Mouse (Mus musculus) limb, embryonic 15.5 days (tissue): ENCODE results near the gene Comp. TPM values are rescaled to one million over a fixed set of nuclear protein-coding genes. Genes with fewer than 3 reads are reported as not detected.

Experiments used
- ATAC-seq: fragments of 200-750 bp; cut with Nextera tagmentation; 2 replicates; pipeline ENCODE4 v1.8.0; 2017; ENCODE audit warnings: low read depth, moderate TSS enrichment; ENCODE audit not compliant: insufficient number of reproducible peaks, low FRiP score, low TSS enrichment
- H3K27ac ChIP-seq: fragments of 300-500 bp; sonication (generic); 2 replicates; pipeline ENCODE4 v1.5.1; 2015; ENCODE audit warnings: moderate library complexity, mild to moderate bottlenecking, inconsistent platforms
- H3K27me3 ChIP-seq: fragments of 300-500 bp; sonication (generic); 2 replicates; pipeline ENCODE4 v1.6.1; 2015; ENCODE audit warnings: inconsistent platforms
- H3K36me3 ChIP-seq: fragments of 300-500 bp; sonication (generic); 2 replicates; pipeline ENCODE4 v1.6.1; 2015; ENCODE audit warnings: inconsistent platforms
- H3K4me1 ChIP-seq: fragments of 300-500 bp; sonication (generic); 2 replicates; pipeline ENCODE4 v1.6.1; 2015; ENCODE audit warnings: inconsistent platforms
- H3K4me2 ChIP-seq: fragments of 300-500 bp; sonication (generic); 2 replicates; pipeline ENCODE4 v1.6.1; 2015; ENCODE audit warnings: mild to moderate bottlenecking, inconsistent platforms
- H3K4me3 ChIP-seq: fragments of 300-500 bp; sonication (generic); 2 replicates; pipeline ENCODE4 v1.5.1; 2015; ENCODE audit warnings: mild to moderate bottlenecking, inconsistent platforms
- H3K9ac ChIP-seq: fragments of 300-500 bp; sonication (generic); 2 replicates; pipeline ENCODE4 v1.6.1; 2015; ENCODE audit warnings: inconsistent platforms
- H3K9me3 ChIP-seq: fragments of 300-500 bp; sonication (generic); 2 replicates; pipeline ENCODE4 v1.6.1; 2016; ENCODE audit warnings: inconsistent platforms
- WGBS: fragments of 180-500 bp; shearing (Covaris S2); methylation state at CpG from one replicate; pipeline ENCODE4 v1.1.7; 2015; 5-methylcytosine and 5-hydroxymethylcytosine counted together
- polyA plus RNA-seq: library from polyadenylated mRNA; unstranded; fragments of >200 nt; fragmentation: Nextera tagmentation; extraction: Ambion mirVana; gene quantifications from 2 replicates; pipeline ENCODE4 v1.2.1, GENCODE M21; 2015

The Comp gene
- polyA plus RNA-seq, 1 experiment from 2014 or later: 104 TPM

DNA sequence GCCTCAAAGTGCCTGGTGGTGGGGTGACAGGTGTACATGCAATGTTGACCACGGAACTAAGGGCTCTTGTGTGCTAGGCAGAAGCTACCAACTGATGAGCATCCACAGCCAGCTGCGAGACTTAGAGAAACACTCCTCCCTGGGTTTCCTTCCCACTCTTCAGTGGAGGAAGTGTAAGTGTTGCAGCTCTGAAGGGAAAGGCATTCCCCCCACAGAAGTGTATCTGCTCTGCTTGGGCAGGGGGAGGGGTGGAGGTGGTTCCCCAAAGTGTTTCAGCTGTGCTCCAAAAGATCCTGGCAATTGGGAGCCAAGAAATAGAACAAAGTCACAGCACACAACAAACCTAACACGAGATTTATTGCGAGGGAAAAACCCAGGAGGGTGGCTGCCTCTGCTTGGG, 19.4 kb upstream of the Comp start:
- Histone ChIP-seq H3K9me3 (no peaks in the 10 kb centered on the region), H3K27me3 (no peaks in the 10 kb centered on the region), H3K27ac (peak overlapping the region; percentile 84), H3K4me2 (peak overlapping the region; percentile 70), H3K4me3 (peak overlapping the region; percentile 98; the same call in 1 of the 2 replicates), H3K36me3 (peaks cover 7% of the 10 kb centered on the region), H3K4me1 (peaks cover 45% of the 10 kb centered on the region), H3K9ac (0 out of 2 replicates have a peak overlapping the region, but pooled peaks have one; percentile 37)
- WGBS: 55% methylated on average over 4 of the region's 4 CpGs
- ATAC-seq: no peak

DNA sequence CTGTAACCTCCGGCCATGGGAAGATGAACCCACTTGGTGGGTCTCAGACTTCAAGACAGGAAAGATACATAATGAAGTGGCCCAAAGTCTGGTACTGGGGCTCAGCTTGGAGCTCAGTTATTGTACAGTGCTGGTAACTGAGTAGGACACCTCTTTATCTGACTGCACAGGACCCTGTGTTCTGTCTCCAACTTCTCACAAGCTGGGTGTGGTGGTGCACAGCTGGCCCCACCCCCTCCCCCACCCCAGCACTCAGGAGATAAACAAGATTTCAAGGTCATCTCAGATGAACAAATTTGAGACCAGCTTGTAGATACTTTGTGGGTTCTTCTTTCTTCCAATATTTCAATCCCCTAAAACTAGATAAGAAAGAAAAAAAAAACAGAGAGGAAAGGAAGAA, 17.2 kb upstream of the Comp start:
- no peak overlapping the region for H3K9ac ChIP-seq
- no peaks in the 10 kb centered on the region for H3K36me3 ChIP-seq
- no peak overlapping the region for H3K4me3 ChIP-seq
- no peak overlapping the region for H3K4me2 ChIP-seq
- 80% methylated on average over 1 of the region's 1 CpGs for WGBS
- peaks cover 36% of the 10 kb centered on the region for H3K4me1 ChIP-seq
- no peak overlapping the region for H3K27ac ChIP-seq
- no peaks in the 10 kb centered on the region for H3K9me3 ChIP-seq
- ATAC-seq: no peak
- no peaks in the 10 kb centered on the region for H3K27me3 ChIP-seq

DNA sequence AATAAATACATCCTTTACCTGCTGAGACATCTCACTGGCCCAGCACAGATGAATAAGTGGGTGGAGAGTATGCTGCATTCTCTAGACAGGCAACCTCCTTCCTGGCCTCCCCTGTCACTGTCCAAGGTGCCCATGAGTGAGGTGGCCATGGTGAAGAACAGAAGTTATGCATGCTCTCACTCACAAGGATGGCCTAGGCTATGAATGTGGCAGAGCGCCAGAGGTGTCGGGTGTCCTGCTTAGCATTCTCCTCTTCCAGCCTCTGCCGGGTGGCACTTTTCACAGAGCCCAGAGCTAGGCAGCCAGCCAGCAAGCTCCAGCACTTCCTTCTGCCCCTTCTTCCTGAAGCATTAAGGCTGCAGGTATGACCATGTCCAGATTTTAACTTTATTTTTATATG, 13.9 kb upstream of the Comp start:
- H3K36me3 ChIP-seq: no peaks in the 10 kb centered on the region
- no peak overlapping the region for H3K4me2 ChIP-seq
- peaks cover 38% of the 10 kb centered on the region for H3K4me1 ChIP-seq
- H3K9ac ChIP-seq: no peak overlapping the region
- no peaks in the 10 kb centered on the region for H3K27me3 ChIP-seq
- no peak overlapping the region for H3K4me3 ChIP-seq
- H3K9me3 ChIP-seq: no peaks in the 10 kb centered on the region
- ATAC-seq: no peak
- H3K27ac ChIP-seq: no peak overlapping the region
- WGBS: 21% methylated on average over 3 of the region's 3 CpGs

DNA sequence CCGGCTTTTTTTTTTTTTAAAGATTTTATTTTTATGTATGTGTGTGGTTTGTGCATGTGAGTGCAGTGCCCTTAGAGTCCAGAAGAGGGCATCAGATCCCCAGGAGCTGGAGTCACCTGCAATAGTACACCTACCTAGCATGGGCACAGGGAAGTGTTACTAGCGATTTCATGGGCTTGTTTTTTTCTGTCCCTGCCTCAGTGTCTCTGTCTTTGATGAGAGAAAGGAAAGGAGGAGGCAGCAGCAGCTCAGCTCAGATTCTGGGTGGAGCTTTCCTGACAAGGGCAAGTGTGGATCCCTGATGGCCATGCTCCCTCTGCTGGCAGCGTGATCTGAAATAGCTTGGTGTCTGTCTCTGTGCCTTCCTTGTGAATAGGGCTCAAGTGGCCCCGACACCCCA, 12.6 kb upstream of the Comp start:
- Histone ChIP-seq H3K9me3 (no peaks in the 10 kb centered on the region), H3K4me1 (peaks cover 37% of the 10 kb centered on the region), H3K27ac (peak overlapping the region; percentile 43; the same call in 1 of the 2 replicates), H3K4me2 (no peak overlapping the region), H3K4me3 (no peak overlapping the region), H3K27me3 (no peaks in the 10 kb centered on the region), H3K9ac (no peak overlapping the region), H3K36me3 (no peaks in the 10 kb centered on the region)
- WGBS: 48% methylated on average over 4 of the region's 4 CpGs
- ATAC-seq: no peak

DNA sequence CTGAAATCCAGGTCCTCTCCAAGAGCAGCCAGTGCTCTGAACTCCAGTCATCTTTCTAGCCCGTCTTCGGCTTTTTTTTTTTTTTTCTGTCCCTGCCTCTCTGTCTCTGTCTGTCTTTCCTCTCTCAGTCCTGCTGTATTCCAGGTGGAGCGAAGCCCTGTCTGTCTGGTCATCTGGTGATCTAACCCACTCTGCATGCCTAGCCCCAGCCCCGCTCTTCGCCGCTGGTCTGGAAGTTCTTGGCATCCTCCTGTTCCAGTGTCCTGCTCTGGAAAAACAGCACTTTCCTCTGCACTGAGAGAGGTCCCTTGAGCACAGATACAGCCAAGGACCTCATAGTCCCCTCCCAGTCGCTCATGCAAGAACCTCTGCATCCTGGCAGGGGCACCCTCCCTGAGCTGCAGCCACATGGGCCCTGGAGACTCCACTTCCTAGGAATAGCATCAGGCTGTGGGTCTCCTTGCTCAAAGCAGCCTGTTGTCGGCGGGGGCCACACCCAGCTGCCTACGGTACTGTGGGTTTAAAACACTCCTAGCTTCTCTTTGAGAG, 11.8 kb upstream of the Comp start:
- Histone ChIP-seq H3K4me3 (no peak overlapping the region), H3K4me2 (no peak overlapping the region), H3K27ac (peak overlapping the region; percentile 83), H3K9ac (no peak overlapping the region), H3K4me1 (peaks cover 37% of the 10 kb centered on the region), H3K36me3 (no peaks in the 10 kb centered on the region), H3K9me3 (no peaks in the 10 kb centered on the region), H3K27me3 (no peaks in the 10 kb centered on the region)
- 62% methylated on average over 10 of the region's 10 CpGs for WGBS
- ATAC-seq: no peak

DNA sequence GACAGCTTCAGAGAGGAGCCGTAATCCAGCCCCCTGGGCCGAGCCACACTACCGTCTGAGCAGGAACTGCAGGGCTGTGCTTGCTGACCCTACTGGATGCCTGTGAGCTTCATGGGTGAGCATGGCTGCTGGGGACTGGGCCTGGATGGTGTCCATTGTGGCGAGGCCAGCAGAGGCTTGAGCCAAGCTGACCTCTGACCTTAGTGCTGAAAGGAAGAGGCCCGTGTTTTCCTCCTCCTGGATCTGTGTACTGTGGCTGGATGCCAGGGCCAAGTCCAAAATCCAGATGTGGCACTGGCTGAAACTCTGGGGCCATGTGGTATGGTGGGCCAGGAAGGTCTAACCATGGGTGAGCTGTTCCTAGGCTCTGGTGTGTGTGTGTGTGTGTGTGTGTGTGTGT, 9.3 kb upstream of the Comp start:
- H3K27me3 ChIP-seq: no peaks in the 10 kb centered on the region
- no peaks in the 10 kb centered on the region for H3K36me3 ChIP-seq
- no peak overlapping the region for H3K4me3 ChIP-seq
- no peak overlapping the region for H3K9ac ChIP-seq
- H3K9me3 ChIP-seq: no peaks in the 10 kb centered on the region
- WGBS: 30% methylated on average over 5 of the region's 5 CpGs
- no peak; the same call in 1 of the 2 replicates for ATAC-seq
- no peak overlapping the region for H3K4me2 ChIP-seq
- peak overlapping the region; percentile 50; the same call in 1 of the 2 replicates for H3K27ac ChIP-seq
- H3K4me1 ChIP-seq: peaks cover 37% of the 10 kb centered on the region

DNA sequence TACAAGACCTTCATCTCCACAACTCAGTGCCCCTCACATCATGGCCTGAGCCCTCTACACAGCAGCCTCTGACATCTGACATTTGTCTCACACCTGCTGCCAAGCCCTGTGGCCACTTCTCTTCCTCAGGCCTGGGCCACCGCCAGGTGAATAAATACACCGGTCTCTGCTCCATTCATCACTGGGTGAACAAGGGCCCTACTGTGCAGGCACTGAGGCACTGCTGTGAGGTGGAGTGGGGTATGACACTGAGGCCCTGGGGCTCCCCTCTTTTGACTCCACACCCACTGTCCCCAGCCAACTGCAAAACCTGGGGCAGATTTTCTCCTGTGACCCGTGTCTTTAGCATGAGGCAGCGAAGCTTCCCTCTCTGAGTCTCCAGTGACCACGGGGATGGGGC, 6.8 kb upstream of the Comp start:
- H3K27ac ChIP-seq: peak overlapping the region; percentile 50; the same call in 1 of the 2 replicates
- H3K36me3 ChIP-seq: no peaks in the 10 kb centered on the region
- H3K4me3 ChIP-seq: no peak overlapping the region
- 69% methylated on average over 5 of the region's 5 CpGs for WGBS
- H3K4me2 ChIP-seq: no peak overlapping the region
- H3K9me3 ChIP-seq: no peaks in the 10 kb centered on the region
- peak; percentile 53; the same call in 1 of the 2 replicates for ATAC-seq
- H3K9ac ChIP-seq: no peak overlapping the region
- peaks cover 36% of the 10 kb centered on the region for H3K4me1 ChIP-seq
- 0 out of 2 replicates have a peak, but pooled peaks cover 1% of the 10 kb centered on the region for H3K27me3 ChIP-seq

DNA sequence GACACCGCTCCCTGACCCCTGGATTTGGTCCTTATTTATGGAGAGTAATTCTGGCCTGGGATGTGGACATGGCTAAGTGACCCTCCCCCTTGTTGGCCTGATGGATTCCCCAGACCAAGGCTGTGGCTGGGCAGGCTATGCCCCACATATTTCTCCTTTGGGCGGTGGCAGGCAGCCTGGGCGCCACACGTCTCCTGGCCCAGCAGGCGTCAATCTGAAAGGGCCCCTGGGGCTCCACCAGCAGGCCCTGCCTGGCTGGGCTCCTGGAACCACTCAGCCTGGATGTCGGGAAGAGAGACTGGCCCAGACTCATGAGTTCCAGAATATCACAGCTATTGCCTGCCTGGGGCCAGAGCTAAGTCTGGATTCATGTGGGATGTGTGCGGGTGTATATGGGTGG, 2.9 kb upstream of the Comp start:
- Histone ChIP-seq H3K4me1 (peaks cover 52% of the 10 kb centered on the region), H3K9ac (no peak overlapping the region), H3K4me3 (no peak overlapping the region), H3K9me3 (no peaks in the 10 kb centered on the region), H3K36me3 (no peaks in the 10 kb centered on the region), H3K4me2 (no peak overlapping the region), H3K27ac (peak overlapping the region; percentile 67), H3K27me3 (peaks cover 40% of the 10 kb centered on the region)
- 61% methylated on average over 7 of the region's 7 CpGs for WGBS
- peak; percentile 15; the same call in 1 of the 2 replicates for ATAC-seq

DNA sequence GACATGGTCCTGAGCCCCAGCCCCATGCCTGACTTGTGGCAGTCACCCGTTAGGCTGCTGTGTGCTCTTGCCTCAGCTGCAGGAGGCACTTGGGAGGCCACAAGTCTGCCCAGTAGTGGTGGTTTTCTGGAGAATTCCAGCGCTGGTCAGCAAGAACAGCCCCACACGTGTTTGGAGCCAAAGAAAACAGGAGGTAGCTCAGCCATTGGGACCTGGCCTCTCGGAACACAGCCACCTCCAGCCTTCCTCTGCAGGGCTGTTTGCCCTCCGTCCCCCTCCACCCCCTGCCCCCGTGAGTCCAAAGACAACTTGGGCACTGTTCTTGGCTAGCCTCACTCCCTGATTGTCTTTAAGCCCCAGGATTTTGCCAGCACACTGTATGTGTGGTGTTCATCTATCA, 1.4 kb upstream of the Comp start:
- Histone ChIP-seq H3K27me3 (peaks cover 54% of the 10 kb centered on the region), H3K9me3 (no peaks in the 10 kb centered on the region), H3K9ac (no peak overlapping the region), H3K4me1 (peaks cover 65% of the 10 kb centered on the region), H3K4me2 (no peak overlapping the region), H3K36me3 (no peaks in the 10 kb centered on the region), H3K4me3 (no peak overlapping the region), H3K27ac (peak overlapping the region; percentile 83)
- 0 out of 2 replicates have a peak, but pooled peaks have one; percentile 16 for ATAC-seq
- WGBS: 30% methylated on average over 6 of the region's 6 CpGs

DNA sequence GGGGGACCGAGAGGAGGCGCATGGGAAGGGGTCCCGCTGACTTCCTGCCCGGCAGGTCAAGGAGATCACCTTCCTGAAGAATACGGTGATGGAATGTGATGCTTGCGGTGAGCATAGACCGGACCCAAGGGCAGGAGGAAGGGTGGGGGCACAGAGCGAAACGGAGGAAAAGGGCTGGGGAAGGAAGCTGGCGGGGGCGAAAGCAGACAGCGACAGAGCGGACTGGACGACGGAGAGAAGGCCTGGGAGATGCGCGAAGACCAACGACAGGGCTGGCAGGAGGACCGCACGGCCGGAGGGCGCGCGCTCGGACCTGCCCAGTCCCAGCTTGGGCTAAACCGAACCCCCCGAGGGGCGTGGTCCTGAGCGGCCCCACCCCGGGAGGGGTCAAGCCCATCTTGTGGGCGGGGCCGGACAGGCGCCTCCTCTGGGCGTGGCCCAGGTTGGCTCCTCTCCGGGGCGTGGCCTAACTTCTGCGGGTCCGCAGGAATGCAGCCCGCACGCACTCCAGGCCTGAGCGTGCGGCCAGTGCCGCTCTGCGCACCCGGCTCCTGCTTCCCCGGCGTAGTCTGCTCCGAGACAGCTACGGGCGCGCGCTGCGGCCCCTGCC, 1.1 kb downstream of the Comp start:
- peak overlapping the region; percentile 26; the same call in 1 of the 2 replicates for H3K9ac ChIP-seq
- H3K4me1 ChIP-seq: peaks cover 65% of the 10 kb centered on the region
- 0 out of 2 replicates have a peak overlapping the region, but pooled peaks have one; percentile 8 for H3K27ac ChIP-seq
- no peaks in the 10 kb centered on the region for H3K9me3 ChIP-seq
- peak; percentile 57 for ATAC-seq
- no peaks in the 10 kb centered on the region for H3K36me3 ChIP-seq
- under 1% methylated on average over 45 of the region's 53 CpGs for whole genome bisulfite sequencing
- H3K27me3 ChIP-seq: peaks cover 79% of the 10 kb centered on the region
- H3K4me3 ChIP-seq: peak overlapping the region; percentile 47
- H3K4me2 ChIP-seq: peak overlapping the region; percentile 70

DNA sequence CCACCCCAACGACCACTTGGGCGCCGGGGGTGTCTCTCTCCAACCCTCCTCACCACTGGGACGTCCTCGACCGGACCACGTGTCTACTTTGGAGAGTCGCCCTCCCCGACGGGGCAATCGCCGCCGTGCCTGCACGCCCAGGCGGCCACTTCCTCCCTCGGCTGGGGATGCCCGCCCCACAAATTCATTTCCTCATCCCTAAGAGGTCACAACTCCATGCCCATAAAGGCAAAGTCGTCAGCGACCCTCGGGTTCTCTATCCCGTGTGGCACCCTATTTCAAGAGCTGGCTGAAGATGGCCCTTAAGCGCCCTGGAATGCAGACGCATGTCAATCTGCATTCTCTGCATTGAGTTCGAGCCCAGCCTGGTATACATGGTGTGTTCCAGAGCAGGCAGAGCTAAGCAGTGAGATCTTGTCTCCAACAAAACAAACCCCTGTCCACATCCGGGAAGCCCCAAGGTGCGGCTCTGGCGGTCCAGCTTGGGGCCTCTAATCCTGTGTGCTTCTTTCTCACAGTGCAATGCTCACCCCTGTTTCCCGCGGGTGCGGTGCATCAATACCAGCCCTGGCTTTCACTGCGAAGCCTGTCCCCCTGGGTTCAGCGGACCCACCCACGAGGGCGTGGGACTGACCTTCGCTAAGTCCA, 2.0 kb downstream of the Comp start:
- Histone ChIP-seq H3K4me3 (peak overlapping the region; percentile 47), H3K4me1 (peaks cover 60% of the 10 kb centered on the region), H3K9ac (no peak overlapping the region), H3K9me3 (no peaks in the 10 kb centered on the region), H3K27ac (no peak overlapping the region), H3K4me2 (peak overlapping the region; percentile 70), H3K27me3 (peaks cover 84% of the 10 kb centered on the region), H3K36me3 (no peaks in the 10 kb centered on the region)
- ATAC-seq: no peak
- 7% methylated on average over 35 of the region's 35 CpGs for WGBS

DNA sequence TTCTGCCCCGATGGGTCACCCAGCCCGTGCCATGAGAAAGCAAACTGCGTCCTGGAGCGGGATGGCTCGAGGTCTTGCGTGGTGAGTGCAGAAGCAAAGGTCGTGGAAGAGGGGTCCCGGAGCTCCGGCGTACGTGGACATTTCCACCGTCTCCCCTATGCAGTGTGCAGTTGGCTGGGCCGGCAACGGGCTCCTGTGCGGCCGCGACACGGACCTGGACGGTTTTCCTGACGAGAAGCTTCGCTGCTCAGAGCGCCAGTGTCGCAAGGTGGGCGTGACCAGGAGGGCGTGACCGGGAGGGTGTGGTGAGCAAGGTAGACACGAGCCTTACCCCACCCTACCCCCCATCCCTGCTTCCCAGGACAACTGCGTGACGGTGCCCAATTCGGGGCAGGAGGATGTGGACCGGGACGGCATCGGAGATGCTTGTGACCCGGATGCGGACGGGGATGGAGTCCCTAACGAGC, 3.0 kb downstream of the Comp start:
- WGBS: 6% methylated on average over 37 of the region's 37 CpGs
- no peak overlapping the region for H3K9ac ChIP-seq
- no peak for ATAC-seq

More for the DNA sequence above, 3.0 kb downstream of the Comp start:
- H3K27me3 ChIP-seq: peaks cover 84% of the 10 kb centered on the region
- H3K27ac ChIP-seq: no peak overlapping the region
- peaks cover 54% of the 10 kb centered on the region for H3K4me1 ChIP-seq
- peak overlapping the region; percentile 17 for H3K4me3 ChIP-seq
- H3K4me2 ChIP-seq: peak overlapping the region; percentile 70; the same call in 1 of the 2 replicates
- no peaks in the 10 kb centered on the region for H3K36me3 ChIP-seq
- no peaks in the 10 kb centered on the region for H3K9me3 ChIP-seq
